Mouse (Mus musculus): ENCODE data around the gene Gm5142.

Gm5142 gene

GRCm38 (mm10) chr14:59178649-59179048, at the start of gene Gm5142:
Gene Gm5142 (minus strand): TSS chr14:59178749.
- in situ Hi-C loops (cut with MboI; ENCODE audit: low pct_unique_long_range_greater_than_20kb in 1 of 2, low sequenced_read_pairs in 2 of 2, unreplicated experiment in 1 of 2), result no loop called here

- in situ Hi-C loops (cut with MboI; ENCODE audit: low pct_unique_long_range_greater_than_20kb in 1 of 2, low sequenced_read_pairs in 2 of 2, unreplicated experiment in 1 of 2), result no loop called here
Measured at GRCm38 (mm10) chr14:59226240-59226639, 47.7 kb upstream of the Gm5142 start.

- in situ Hi-C loops (cut with MboI; ENCODE audit: low pct_unique_long_range_greater_than_20kb in 1 of 2, low sequenced_read_pairs in 2 of 2, unreplicated experiment in 1 of 2), result no loop called here
Measured at GRCm38 (mm10) chr14:59219241-59219640, 40.7 kb upstream of the Gm5142 start.

DNA sequence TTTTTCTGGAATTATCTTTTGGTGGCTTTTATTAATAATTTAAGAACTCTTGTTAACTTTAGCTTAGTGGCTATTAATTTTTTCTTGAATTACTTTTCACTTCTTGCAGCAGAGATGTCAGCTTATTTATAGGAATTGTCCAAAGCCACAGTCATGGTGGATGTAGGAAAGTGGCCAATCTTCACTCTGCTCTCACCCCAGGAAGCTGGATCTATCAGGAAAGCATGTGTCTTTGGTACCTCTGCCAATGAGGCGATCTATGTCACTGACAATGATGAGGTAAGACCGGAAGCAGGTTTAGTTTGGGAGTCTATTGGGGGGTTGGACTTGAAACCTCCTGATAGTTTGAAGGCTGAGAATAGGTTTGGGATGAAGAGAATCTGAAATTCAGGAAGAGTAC, 31.3 kb upstream of the Gm5142 start:
- in situ Hi-C loops (cut with MboI; ENCODE audit: low pct_unique_long_range_greater_than_20kb in 1 of 2, low sequenced_read_pairs in 2 of 2, unreplicated experiment in 1 of 2), result no loop called here

- in situ Hi-C loops (cut with MboI; ENCODE audit: low pct_unique_long_range_greater_than_20kb in 1 of 2, low sequenced_read_pairs in 2 of 2, unreplicated experiment in 1 of 2), result no loop called here
Measured at GRCm38 (mm10) chr14:59209003-59209402, 30.5 kb upstream of the Gm5142 start.

DNA sequence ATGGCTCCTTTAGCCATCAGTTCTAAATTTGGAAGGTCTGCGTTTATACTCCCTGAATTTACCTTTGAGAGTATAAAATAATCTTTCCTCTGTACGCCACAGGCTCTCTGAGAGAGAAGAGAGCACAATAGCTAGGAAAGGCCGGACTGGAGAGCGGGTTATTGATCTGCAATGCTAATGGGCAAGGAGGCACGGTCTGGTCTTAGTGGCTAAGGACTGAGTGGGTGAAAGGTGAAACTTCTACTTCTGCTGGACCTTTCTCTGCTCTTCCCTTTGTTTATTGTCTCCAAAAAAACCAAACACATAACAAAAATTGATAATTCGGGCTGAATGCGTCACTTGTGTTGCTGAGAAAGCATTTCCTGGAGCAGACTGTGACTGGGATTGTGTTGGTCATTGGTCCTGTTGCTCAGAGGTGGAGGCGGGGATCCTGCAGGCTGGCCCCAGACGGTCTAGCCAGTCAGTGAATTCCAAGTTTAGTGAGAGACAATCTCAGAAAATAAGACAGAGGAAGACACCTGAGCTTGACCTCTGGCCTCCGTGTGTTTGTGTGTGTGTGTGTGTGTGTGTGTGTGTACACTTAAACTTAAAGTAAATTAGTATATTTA, 27.5 kb upstream of the Gm5142 start:
- in situ Hi-C loops (cut with MboI; ENCODE audit: low pct_unique_long_range_greater_than_20kb in 1 of 2, low sequenced_read_pairs in 2 of 2, unreplicated experiment in 1 of 2), result no loop called here

DNA sequence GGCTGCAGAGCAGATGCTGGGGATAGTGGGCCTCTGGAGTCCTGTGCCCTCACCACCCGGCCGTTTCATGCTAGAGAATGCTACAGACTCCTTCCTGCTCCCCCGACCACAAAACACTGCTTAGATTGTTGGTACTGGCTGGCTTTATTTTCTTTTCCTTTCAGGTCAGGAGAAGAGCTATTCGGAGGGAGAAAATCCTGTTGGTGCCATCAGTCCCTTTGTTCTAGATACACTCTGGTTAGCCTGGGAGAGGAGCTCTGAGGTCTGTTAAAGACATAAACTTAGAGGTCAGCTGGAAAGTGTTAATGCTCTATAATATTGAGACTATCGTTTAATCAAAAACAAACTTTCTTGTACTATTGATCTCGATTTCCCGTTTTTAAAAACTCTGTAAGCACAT, 26.9 kb upstream of the Gm5142 start:
- in situ Hi-C loops (cut with MboI; ENCODE audit: low pct_unique_long_range_greater_than_20kb in 1 of 2, low sequenced_read_pairs in 2 of 2, unreplicated experiment in 1 of 2), result no loop called here

DNA sequence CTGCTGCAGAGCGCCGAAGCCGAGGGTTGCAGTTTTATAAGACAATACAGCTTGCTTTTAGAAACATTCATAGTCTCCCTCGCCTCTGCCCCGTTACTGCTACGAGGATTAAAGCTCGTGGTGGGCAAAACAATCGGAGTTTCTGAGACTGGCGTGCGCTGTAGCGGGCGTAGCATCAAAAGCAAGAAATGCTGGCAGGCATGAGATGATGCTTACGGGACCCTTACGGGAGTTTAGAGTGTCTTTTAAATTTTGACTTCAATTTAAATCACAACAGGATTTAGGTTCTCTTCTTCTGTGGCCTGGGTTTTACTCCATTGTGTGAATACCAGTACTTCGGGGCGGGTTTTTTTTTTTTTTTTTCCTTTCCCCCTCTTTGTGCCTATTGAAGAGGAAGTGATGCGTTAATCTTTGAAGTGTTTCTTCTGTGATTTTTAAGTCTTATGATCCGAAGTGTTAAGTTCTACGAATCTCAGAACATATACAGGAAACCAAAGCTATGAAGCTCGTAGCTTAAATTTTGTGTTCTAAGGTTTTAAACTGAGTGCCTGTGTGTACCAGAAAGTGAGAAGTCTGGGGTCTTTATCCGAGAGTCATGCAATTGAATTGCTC, 23.2 kb upstream of the Gm5142 start:
- in situ Hi-C loops (cut with MboI; ENCODE audit: low pct_unique_long_range_greater_than_20kb in 1 of 2, low sequenced_read_pairs in 2 of 2, unreplicated experiment in 1 of 2), result no loop called here

DNA sequence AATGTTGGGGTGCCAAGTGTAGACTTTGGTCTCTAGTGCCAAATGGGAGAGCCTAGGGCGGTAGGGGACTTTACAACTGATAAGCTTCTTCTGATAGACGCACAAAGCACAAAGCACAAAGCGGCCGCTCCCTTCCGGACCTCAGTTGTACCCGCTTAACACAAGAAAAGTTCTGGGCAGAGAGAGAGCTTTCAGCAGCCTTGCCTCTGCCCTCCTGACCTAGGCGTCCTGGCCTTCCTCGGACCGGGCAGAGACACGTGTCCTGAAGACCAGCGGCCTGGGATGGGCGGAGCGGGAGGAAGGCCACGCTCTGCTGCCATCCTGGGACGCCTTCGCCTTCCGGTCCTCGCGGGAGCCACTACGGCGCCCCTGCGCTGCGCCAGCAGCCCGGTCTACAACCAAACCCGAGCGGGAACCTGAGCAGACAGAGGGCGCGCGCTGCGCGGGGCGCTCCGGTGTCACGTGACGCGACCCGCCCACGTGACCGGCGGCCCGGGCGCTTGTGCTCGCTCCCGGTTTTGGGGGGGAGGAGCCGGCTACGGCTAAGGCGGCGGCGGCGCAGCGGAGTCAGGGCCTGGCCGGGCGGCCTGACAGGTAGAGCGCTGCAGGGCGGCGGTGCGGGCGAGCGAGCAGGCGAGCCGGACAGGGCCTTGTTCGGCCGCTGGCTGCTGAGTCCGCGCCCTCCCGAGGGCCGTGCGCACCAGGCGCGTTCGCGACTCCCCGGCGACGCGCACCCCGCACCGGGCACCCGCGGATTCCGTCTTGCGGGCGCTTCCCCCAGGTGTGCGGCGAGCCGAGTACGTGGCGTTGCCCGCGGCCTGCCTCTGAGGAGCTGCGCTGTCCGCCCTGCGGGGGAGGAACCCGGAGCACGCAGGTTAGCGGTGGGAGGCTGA, 22.4 kb upstream of the Gm5142 start, which contains the start of gene Rcbtb1:
Rcbtb1 (plus strand) TSS at position 499 of the 893 bp plus-strand sequence.
- in situ Hi-C loops (cut with MboI; ENCODE audit: low pct_unique_long_range_greater_than_20kb in 1 of 2, low sequenced_read_pairs in 2 of 2, unreplicated experiment in 1 of 2), result no loop called here

DNA sequence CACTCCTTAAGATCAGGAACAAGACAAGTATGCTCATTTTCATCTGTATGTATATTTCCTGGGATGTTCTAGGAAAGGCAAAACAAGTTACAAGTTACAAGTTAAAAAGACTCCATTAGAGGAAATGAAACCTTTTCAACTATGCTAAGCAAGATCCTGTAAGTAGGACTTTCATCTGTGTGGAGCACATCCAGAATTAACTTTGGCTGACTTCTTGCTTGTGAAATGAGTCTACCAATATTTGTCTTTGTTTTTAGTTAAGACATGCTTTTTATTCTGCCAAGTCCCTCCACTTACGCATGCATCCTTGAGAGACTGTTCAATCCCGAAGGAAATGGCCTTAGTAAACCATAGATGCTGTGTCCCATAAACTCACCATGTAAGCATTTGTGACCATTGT, 7.6 kb upstream of the Gm5142 start:
- in situ Hi-C loops (cut with MboI; ENCODE audit: low pct_unique_long_range_greater_than_20kb in 1 of 2, low sequenced_read_pairs in 2 of 2, unreplicated experiment in 1 of 2), result no loop called here

GRCm38 (mm10) chr14:59185514-59185913, 7.0 kb upstream of the Gm5142 start:
- in situ Hi-C loops (cut with MboI; ENCODE audit: low pct_unique_long_range_greater_than_20kb in 1 of 2, low sequenced_read_pairs in 2 of 2, unreplicated experiment in 1 of 2), result no loop called here

DNA sequence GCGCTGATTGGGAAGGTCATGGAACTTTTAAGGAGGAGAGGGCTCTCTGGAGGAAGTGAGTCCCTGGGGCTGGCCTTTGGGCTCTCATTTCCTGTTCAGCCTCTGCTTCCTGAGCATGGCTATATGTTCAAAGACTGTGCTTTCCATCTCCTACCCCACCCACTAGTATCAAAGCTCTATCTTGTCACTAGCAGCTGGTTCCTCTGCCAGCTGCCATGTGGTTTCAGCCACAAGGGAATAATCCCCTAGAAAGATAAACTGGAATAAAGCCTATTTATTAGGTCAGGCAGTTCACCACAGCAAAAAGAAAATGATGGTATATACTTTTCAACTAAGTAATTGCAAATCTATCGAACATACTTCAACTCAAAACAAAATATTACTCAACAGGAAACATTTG, 4.2 kb upstream of the Gm5142 start:
- in situ Hi-C loops (cut with MboI; ENCODE audit: low pct_unique_long_range_greater_than_20kb in 1 of 2, low sequenced_read_pairs in 2 of 2, unreplicated experiment in 1 of 2), result no loop called here

DNA sequence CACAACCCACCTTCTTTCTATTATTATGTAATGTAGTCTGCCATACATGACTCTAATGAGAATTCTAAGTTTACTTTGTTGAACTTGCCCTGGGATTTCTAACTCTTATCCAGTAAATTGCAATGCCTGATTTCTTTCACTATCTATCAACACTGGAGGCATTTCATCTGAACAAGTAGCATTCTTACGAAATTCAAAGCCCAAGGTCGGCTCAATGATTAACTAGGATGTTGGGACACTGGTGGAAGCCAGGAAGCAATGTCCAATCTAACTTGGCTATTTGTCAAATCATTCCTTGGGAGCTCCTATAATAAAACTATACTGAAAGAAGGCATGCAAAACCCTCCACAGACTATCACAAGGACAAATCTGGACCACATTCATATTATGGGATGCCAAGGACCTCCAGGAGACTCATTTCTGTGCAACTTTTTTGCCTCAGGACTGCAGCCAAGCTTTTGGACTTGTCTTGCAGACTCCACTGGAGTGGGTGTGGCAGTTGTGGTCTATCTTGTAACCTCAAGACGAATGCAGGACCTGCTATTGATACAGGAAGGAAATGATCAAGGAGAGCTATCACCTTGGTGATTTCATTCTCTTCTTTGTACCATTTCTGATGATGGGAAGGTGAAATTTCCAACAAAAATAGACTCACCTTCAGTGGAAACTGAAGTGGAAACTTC, 21.4 kb downstream of the Gm5142 start:
- in situ Hi-C loops (cut with MboI; ENCODE audit: low pct_unique_long_range_greater_than_20kb in 1 of 2, low sequenced_read_pairs in 2 of 2, unreplicated experiment in 1 of 2), result no loop called here

GRCm38 (mm10) chr14:59155589-59155988, 23.0 kb downstream of the Gm5142 start:
- in situ Hi-C loops (cut with MboI; ENCODE audit: low pct_unique_long_range_greater_than_20kb in 1 of 2, low sequenced_read_pairs in 2 of 2, unreplicated experiment in 1 of 2), result no loop called here

GRCm38 (mm10) chr14:59142793-59143192, 35.8 kb downstream of the Gm5142 start, which contains the start of gene 1700129C05Rik:
Gene 1700129C05Rik (minus strand): TSS chr14:59142893.
- in situ Hi-C loops (cut with MboI; ENCODE audit: low pct_unique_long_range_greater_than_20kb in 1 of 2, low sequenced_read_pairs in 2 of 2, unreplicated experiment in 1 of 2), result no loop called here

- in situ Hi-C loops (cut with MboI; ENCODE audit: low pct_unique_long_range_greater_than_20kb in 1 of 2, low sequenced_read_pairs in 2 of 2, unreplicated experiment in 1 of 2), result no loop called here
Measured at GRCm38 (mm10) chr14:59114281-59114680, 64.3 kb downstream of the Gm5142 start.

Data from mouse embryonic stem cell (cell line).